Mouse (Mus musculus) gastrocnemius, adult 8-10 months (tissue): ENCODE results near the gene Stn1. TPM values are rescaled to one million over a fixed set of nuclear protein-coding genes. Genes with fewer than 3 reads are reported as not detected.

Source experiments
- DNase-seq, 2 experiments: peaks; one replicate each; pipeline ENCODE4 v3.0.0; 2022; ENCODE audit warnings: low spot score in 2 of 2
- total RNA-seq, 4 experiments: library from RNA; stranded (reverse); gene quantifications; 2 replicates each; pipeline ENCODE4 v1.2.4; 2022

The Stn1 gene
- total RNA-seq, 4 experiments from 2014 or later, result 3.3 to 4.2 (median 4.0) TPM

DNA sequence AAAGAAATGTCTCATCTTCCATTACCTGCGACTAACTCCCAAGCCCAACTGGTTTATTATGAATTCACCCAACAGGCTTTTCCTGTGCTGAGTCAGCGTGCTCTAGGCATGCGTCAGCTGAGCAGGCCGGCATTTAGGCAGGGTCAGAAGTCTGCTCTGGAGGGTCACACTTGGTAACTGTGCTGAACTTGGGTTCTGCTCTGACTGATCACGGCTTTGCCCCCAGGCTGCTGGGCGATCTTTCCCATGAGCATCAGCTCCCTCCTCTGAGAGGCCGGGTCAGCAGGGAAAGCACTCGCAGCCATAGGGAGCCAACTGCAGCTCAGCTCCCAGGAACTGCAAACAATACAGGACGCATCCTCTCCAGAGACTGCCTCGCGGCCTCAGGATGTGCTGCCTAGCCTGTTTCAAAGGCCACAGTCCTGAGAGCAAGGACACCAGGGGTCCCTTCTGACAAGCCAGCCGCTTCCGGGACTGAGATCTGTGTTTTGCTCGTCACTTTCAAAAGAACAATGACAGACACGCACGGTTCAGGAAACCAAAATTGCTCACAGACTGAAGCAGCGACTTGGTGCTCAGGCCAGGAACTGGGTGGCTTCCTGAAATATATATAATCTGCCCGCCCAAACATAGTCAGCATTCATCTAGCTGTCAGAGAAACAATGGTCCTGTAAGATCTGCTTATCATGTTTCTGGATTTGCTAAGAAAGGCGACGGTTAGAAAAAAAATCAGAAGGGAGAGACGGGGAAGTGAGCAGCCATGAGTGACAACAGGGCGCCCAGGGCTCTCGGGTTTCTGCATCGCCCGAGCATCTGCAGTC lies 26.6 kb downstream of the Stn1 start:
- no peak for DNase-seq

DNA sequence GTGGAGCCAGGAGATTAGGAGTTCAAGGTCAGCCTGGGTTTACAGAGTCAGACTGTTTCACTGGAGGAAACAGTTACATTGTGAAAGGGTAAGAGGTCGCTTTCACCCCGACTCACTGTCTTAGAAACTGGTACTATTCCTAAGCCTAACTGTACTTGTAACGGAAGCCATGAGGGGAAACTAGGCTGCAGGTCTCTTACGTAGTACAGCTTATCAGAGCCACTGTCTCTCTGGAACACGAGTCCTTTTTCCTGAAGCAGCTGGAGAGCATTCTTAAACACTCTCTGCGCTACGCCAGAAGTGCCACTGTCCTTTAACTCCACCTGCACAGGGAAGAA lies 27.2 kb downstream of the Stn1 start:
- no peak for DNase-seq

- no peak for DNase-seq
Measured at GRCm38 (mm10) chr19:47508771-47509281, 28.5 kb downstream of the Stn1 start.

GRCm38 (mm10) chr19:47508191-47508590 lies 29.1 kb downstream of the Stn1 start:
- DNase-seq, result no peak

DNA sequence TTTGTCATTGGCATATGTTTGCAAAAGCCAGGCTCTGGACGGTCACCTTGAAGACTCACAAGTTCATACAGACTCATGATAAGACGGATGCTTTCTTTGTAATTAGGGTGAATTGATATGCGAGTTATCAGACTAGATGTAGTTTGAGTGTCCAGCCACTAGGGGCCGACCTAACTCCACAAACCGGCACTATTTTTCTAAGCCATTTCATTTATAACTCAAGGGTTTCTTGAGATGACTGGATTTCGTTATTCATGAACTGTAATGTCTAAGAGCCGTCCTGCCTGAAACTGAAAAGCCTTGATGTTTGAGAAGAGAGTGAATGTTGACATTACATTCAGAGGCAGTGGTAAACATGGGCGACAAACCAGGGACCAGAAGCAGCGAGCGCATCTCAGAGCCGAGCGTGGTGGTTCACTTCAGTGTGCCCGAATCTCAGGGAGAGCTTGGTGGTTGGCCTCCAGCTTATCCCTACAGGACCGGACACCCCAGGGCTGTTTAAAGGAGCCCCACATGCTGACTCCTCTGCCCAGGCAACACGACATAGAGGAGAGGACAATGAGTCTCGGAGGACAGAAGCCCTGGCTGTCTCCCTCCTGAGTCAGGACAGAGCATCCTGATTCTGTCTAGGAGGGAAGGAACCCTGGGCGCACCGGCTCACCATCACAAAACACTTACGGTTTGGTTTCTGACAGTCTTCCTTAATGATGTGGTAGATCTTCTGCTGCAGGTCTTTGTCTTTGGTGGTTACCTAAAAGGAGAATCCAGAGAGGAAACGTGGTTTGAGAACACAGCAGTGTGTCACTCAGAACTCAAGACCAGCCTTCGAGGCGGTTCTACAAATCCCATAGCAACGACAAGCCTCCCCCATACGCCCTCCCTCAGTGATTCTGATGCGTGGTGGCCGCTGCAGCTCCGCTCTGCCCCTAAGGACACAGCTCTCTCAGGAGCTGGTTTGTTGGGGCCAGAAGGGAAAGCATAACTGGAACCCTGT lies 29.9 kb downstream of the Stn1 start:
- no peak for DNase-seq

GRCm38 (mm10) chr19:47503625-47504024 lies 33.7 kb downstream of the Stn1 start:
- DNase-seq, result no peak

GRCm38 (mm10) chr19:47502563-47502962 lies 34.7 kb downstream of the Stn1 start:
- DNase-seq, result no peak

GRCm38 (mm10) chr19:47500389-47501011 lies 36.8 kb downstream of the Stn1 start:
- no peak for DNase-seq

GRCm38 (mm10) chr19:47499841-47500240 lies 37.5 kb downstream of the Stn1 start:
- no peak for DNase-seq

DNA sequence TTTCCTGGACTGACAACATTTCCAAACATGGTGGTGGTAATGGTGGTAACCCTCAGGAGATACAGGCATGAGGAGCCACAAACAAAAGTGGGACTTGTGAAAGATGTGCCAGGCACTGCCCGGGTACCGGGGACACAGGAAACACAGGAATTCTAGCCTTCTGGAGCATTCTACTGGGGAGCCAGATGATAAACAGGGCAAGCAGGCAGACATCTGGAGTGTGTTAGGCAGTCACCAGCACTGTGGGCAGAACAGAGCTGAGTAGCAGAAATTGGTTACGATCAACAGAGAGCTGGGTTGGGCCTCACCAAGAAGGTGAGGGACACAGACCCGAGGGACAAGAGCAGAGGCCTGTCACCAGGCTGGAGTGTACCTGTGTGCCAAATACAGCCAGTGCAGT lies 38.4 kb downstream of the Stn1 start:
- no peak for DNase-seq

- DNase-seq, result no peak
Measured at GRCm38 (mm10) chr19:47497736-47498135, 39.6 kb downstream of the Stn1 start.

GRCm38 (mm10) chr19:47497313-47497712 lies 40.0 kb downstream of the Stn1 start:
- no peak for DNase-seq

GRCm38 (mm10) chr19:47493017-47493997 lies 44.0 kb downstream of the Stn1 start:
- DNase-seq, result no peak

DNA sequence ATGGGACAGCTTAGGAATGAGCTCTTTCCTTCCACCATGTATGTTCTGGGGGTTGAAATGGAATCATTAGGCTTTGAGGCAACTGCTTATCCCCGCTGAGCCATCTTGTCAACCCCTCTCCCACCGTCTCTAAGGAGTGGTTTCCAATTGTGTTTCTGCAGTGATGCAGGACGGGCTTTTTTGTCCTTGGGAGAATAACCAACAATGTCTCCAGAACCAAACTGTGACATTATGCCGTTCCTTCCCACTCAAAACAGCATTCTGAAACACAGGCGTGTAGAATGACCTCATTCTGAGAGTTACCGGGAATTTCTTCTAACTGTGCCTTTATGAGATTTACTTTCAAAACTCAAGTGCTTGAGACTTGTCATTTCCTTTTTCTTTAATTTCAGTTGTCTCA lies 44.9 kb downstream of the Stn1 start:
- no peak for DNase-seq

- no peak for DNase-seq
Measured at GRCm38 (mm10) chr19:47491853-47492252, 45.5 kb downstream of the Stn1 start.

DNA sequence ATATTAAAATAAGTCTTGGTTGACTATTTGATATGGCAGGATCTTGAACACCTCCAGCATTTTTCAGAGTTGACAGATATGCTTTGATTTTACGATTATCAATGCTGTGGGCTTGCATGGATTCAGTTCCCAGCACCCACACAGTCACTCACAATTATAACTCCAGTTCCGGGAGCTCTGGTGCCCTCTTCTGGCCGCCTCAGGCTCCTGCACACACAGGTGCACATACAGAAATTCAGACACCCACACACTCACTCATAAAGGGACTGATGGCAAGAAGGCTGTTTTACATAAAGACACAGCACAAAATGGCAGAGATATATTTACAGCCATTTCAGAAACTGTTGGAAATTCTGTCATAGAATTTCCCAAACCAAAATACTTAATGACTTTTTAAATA lies 48.1 kb downstream of the Stn1 start:
- DNase-seq, result no peak

DNA sequence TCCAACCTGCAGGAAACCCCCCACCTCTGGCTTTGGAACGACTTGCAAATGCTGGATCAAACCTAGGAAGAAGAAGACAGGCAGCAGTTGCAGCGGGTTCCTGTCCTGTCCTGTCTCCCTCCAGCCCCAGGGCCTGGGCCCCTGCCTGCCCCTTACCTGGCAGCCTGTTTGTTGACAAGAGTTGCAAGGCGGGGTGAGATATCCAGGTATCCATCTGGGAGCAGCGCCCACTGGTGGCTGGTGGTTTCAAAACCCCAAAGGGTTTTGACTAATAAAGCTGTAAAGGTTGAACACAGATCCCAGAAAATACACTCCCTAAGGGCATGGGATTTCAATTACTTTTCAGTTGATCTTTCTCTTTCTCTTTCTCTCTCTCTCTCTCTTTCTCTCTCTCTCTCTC lies 49.1 kb downstream of the Stn1 start:
- DNase-seq, result no peak

GRCm38 (mm10) chr19:47487572-47487971 lies 49.7 kb downstream of the Stn1 start:
- DNase-seq, result no peak

DNA sequence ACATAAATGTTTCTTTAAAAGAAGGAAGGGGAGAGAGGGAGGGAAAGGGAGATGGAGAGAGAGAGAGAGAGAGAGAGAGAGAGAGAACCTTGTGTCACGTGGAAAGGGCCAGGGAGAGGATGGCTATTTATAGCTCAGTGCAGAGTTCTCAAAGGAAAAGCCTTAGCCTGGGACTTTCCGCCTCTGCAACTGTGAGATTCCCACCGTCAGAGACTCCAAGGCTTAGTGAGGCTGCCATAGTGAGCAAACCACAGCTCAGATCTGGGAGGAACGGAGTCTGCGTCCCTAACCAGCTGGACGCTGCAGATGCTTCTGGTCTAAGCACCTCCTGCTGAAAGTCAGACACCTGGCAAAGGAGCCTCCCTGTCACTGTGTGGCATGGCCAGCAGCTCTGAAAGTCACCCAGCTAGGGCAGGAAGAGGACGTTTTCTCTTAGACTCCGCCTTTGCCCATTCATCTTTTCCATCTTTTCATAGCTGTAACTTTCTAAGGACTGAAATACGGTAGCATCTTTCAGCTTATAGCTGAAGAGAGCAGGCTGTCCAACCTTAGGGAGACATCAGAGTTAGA lies 51.2 kb downstream of the Stn1 start:
- no peak for DNase-seq

DNA sequence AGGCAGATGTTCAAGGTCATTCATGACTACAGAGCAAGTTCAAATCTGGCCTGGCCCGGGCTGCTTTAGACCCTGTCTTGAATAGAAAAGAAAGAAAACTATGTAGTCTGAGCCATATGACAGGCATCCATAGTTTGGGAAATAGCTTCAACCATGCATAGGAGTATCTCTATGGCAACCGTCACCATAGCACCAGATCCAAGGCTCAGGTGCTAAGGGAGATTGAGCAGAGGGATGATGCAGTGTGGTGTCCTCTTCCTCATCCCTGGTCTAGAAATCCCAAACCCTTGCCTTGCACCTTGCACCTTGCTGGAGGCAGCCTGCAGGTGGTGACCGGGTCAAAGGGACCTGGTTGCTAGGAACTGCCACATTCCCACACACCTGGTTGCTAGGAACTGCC lies 53.2 kb downstream of the Stn1 start:
- DNase-seq, result no peak
